Mouse (Mus musculus): ENCODE data around the gene Rasgrp3. TPM values are rescaled to one million over a fixed set of nuclear protein-coding genes. Genes with fewer than 3 reads are reported as not detected.

Rasgrp3 gene
- polyA plus RNA-seq, 1 experiment = 0.60 TPM

DNA sequence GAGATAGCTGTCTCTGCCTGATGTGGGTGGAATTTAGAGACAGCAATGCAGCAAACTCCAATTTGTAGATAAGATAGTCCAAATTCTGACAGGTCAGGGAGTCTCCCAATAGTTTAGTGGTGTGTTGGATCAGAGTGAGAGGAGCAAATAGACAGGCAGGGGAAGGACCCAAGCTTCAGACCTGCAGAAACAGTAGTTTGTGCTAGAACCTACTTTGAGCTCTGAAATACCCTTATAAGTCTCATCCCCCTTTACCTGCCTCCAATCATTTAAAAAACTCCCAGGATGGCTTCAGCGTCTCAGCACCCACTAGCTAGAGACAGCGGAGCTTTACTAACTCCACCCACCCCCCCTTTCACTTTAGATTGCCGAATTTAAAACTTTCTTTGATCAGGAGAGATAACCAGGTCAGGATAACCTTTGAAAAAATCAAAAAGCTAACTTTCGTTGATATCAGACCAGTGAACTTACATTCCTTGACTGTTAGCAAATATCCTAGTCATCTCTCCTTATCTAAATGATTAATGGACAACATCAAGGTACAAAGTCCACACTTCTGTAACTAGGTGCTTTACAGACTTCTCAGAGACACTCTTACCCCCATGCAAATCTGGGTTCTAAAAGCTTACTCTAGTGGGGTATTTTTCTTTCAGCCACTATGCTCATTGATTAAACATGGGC, 41.2 kb downstream of the Rasgrp3 start:
- Histone ChIP-seq H3K4me3 (ENCODE audit: low read depth, low read length) (no peak overlapping the region), H3K27ac (ENCODE audit: insufficient read depth, low read length) (no peak overlapping the region), H3K9ac (ENCODE audit: low read depth, poor library complexity, severe bottlenecking) (no peak overlapping the region), H3K36me3 (ENCODE audit: control insufficient read depth, insufficient read depth, low read length, poor library complexity, severe bottlenecking) (no peaks in the 10 kb centered on the region), H3K9me3 (replicated peaks; ENCODE audit: control insufficient read depth, insufficient read depth, low read length, poor library complexity, severe bottlenecking) (no peaks in the 10 kb centered on the region), H3K27me3 (ENCODE audit: control insufficient read depth, insufficient read depth, low read length, poor library complexity, severe bottlenecking) (no peaks in the 10 kb centered on the region), H3K4me1 (ENCODE audit: control insufficient read depth, insufficient read depth, low read length) (no peaks in the 10 kb centered on the region)
- TF ChIP-seq EP300 (IDR thresholded peaks at IDR 0.05; ENCODE audit: insufficient read depth, low read depth, low read length) (no peak), POLR2A (IDR thresholded peaks at IDR 0.05; ENCODE audit: insufficient read depth, low read length) (no peak), CTCF (IDR thresholded peaks at IDR 0.05; ENCODE audit: low read depth, low read length) (no peak)

- Histone ChIP-seq H3K36me3 (ENCODE audit: control insufficient read depth, insufficient read depth, low read length, poor library complexity, severe bottlenecking) (no peaks in the 10 kb centered on the region), H3K9me3 (replicated peaks; ENCODE audit: control insufficient read depth, insufficient read depth, low read length, poor library complexity, severe bottlenecking) (no peaks in the 10 kb centered on the region), H3K27me3 (ENCODE audit: control insufficient read depth, insufficient read depth, low read length, poor library complexity, severe bottlenecking) (no peaks in the 10 kb centered on the region), H3K9ac (ENCODE audit: low read depth, poor library complexity, severe bottlenecking) (no peak overlapping the region), H3K4me1 (ENCODE audit: control insufficient read depth, insufficient read depth, low read length) (no peaks in the 10 kb centered on the region), H3K27ac (ENCODE audit: insufficient read depth, low read length) (no peak overlapping the region), H3K4me3 (ENCODE audit: low read depth, low read length) (no peak overlapping the region)
- TF ChIP-seq POLR2A (IDR thresholded peaks at IDR 0.05; ENCODE audit: insufficient read depth, low read length) = no peak
- no peak for TF ChIP-seq CTCF (IDR thresholded peaks at IDR 0.05; ENCODE audit: low read depth, low read length)
- no peak for TF ChIP-seq EP300 (IDR thresholded peaks at IDR 0.05; ENCODE audit: insufficient read depth, low read depth, low read length)
Measured at GRCm38 (mm10) chr17:75477655-75478054, 42.0 kb downstream of the Rasgrp3 start.

DNA sequence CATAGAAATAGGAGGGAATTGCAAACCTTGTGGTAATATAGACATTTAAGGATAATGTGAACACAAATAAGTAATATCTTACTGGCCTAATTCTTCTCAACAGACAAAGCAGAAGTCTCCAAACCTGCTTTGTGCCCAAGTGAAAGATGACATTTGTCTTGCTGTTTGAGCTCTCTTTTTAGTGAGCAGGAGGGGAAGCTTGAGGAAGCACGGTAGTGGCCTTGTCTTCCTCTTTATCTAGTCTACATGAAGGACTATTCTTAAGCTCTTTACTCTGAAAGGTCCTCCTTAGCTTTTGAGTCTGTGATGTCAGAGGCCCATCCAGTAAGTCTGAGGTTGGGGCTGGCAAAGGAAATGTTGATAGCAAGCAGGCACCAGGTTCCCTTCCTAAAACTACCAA, 43.1 kb downstream of the Rasgrp3 start:
- no peak for TF ChIP-seq CTCF (IDR thresholded peaks at IDR 0.05; ENCODE audit: low read depth, low read length)
- no peak for TF ChIP-seq EP300 (IDR thresholded peaks at IDR 0.05; ENCODE audit: insufficient read depth, low read depth, low read length)
- no peak for TF ChIP-seq POLR2A (IDR thresholded peaks at IDR 0.05; ENCODE audit: insufficient read depth, low read length)
- no peak overlapping the region for H3K9ac ChIP-seq (ENCODE audit: low read depth, poor library complexity, severe bottlenecking)
- no peak overlapping the region for H3K4me3 ChIP-seq (ENCODE audit: low read depth, low read length)
- no peak overlapping the region for H3K27ac ChIP-seq (ENCODE audit: insufficient read depth, low read length)
- no peaks in the 10 kb centered on the region for H3K27me3 ChIP-seq (ENCODE audit: control insufficient read depth, insufficient read depth, low read length, poor library complexity, severe bottlenecking)
- no peaks in the 10 kb centered on the region for H3K36me3 ChIP-seq (ENCODE audit: control insufficient read depth, insufficient read depth, low read length, poor library complexity, severe bottlenecking)
- H3K9me3 ChIP-seq (replicated peaks; ENCODE audit: control insufficient read depth, insufficient read depth, low read length, poor library complexity, severe bottlenecking) = no peaks in the 10 kb centered on the region
- no peaks in the 10 kb centered on the region for H3K4me1 ChIP-seq (ENCODE audit: control insufficient read depth, insufficient read depth, low read length)

DNA sequence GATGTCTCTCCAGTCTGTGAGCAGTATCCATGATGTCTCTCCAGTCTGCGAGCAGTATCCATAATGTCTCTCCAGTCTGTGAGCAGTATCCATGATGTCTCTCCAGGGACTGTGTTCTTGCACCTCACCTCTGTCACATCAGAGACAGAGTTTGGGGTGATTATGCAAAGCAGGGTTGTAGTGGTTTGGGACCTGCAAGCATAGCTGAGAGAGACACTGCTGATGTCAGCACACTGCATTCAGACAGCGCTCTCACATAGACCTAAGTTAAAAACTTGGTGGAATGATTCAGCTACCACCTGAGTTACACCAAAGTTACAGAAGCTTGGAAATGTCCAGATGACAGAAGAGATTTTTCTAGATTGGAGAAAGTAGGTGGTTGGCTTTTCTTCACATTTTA, 44.0 kb downstream of the Rasgrp3 start:
- Histone ChIP-seq H3K36me3 (ENCODE audit: control insufficient read depth, insufficient read depth, low read length, poor library complexity, severe bottlenecking) (no peaks in the 10 kb centered on the region), H3K9me3 (replicated peaks; ENCODE audit: control insufficient read depth, insufficient read depth, low read length, poor library complexity, severe bottlenecking) (no peaks in the 10 kb centered on the region), H3K4me3 (ENCODE audit: low read depth, low read length) (no peak overlapping the region), H3K4me1 (ENCODE audit: control insufficient read depth, insufficient read depth, low read length) (no peaks in the 10 kb centered on the region), H3K27me3 (ENCODE audit: control insufficient read depth, insufficient read depth, low read length, poor library complexity, severe bottlenecking) (no peaks in the 10 kb centered on the region), H3K27ac (ENCODE audit: insufficient read depth, low read length) (no peak overlapping the region), H3K9ac (ENCODE audit: low read depth, poor library complexity, severe bottlenecking) (no peak overlapping the region)
- TF ChIP-seq CTCF (IDR thresholded peaks at IDR 0.05; ENCODE audit: low read depth, low read length) (no peak), POLR2A (IDR thresholded peaks at IDR 0.05; ENCODE audit: insufficient read depth, low read length) (no peak), EP300 (IDR thresholded peaks at IDR 0.05; ENCODE audit: insufficient read depth, low read depth, low read length) (no peak)

DNA sequence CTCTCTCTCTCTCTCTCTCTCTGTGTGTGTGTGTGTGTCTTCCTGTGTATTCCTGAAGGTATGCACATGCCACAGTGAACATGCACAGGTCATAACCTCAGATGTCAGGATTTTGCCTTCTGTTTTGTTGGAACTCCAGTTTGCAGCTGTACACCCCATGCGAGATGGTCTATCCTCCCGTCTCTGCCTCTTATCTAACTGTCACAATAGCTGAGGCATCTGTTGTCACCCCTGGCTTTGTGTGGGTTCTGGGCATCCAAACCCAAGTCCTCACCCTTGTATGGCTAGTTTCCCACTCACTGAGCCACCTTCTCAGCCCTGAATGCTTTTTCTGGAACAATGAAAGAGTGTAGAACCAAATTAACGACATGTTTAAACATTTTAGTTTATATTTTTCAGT, 44.7 kb downstream of the Rasgrp3 start:
- H3K36me3 ChIP-seq (ENCODE audit: control insufficient read depth, insufficient read depth, low read length, poor library complexity, severe bottlenecking) = no peaks in the 10 kb centered on the region
- no peak overlapping the region for H3K27ac ChIP-seq (ENCODE audit: insufficient read depth, low read length)
- H3K27me3 ChIP-seq (ENCODE audit: control insufficient read depth, insufficient read depth, low read length, poor library complexity, severe bottlenecking) = no peaks in the 10 kb centered on the region
- no peaks in the 10 kb centered on the region for H3K9me3 ChIP-seq (replicated peaks; ENCODE audit: control insufficient read depth, insufficient read depth, low read length, poor library complexity, severe bottlenecking)
- H3K4me3 ChIP-seq (ENCODE audit: low read depth, low read length) = no peak overlapping the region
- TF ChIP-seq EP300 (IDR thresholded peaks at IDR 0.05; ENCODE audit: insufficient read depth, low read depth, low read length) (no peak), POLR2A (IDR thresholded peaks at IDR 0.05; ENCODE audit: insufficient read depth, low read length) (no peak), CTCF (IDR thresholded peaks at IDR 0.05; ENCODE audit: low read depth, low read length) (no peak)
- no peaks in the 10 kb centered on the region for H3K4me1 ChIP-seq (ENCODE audit: control insufficient read depth, insufficient read depth, low read length)
- no peak overlapping the region for H3K9ac ChIP-seq (ENCODE audit: low read depth, poor library complexity, severe bottlenecking)

- H3K4me3 ChIP-seq (ENCODE audit: low read depth, low read length) = no peak overlapping the region
- TF ChIP-seq POLR2A (IDR thresholded peaks at IDR 0.05; ENCODE audit: insufficient read depth, low read length) (no peak), CTCF (IDR thresholded peaks at IDR 0.05; ENCODE audit: low read depth, low read length) (no peak), EP300 (IDR thresholded peaks at IDR 0.05; ENCODE audit: insufficient read depth, low read depth, low read length) (no peak)
- H3K9me3 ChIP-seq (replicated peaks; ENCODE audit: control insufficient read depth, insufficient read depth, low read length, poor library complexity, severe bottlenecking) = no peaks in the 10 kb centered on the region
- H3K36me3 ChIP-seq (ENCODE audit: control insufficient read depth, insufficient read depth, low read length, poor library complexity, severe bottlenecking) = no peaks in the 10 kb centered on the region
- H3K27ac ChIP-seq (ENCODE audit: insufficient read depth, low read length) = no peak overlapping the region
- no peaks in the 10 kb centered on the region for H3K4me1 ChIP-seq (ENCODE audit: control insufficient read depth, insufficient read depth, low read length)
- no peak overlapping the region for H3K9ac ChIP-seq (ENCODE audit: low read depth, poor library complexity, severe bottlenecking)
- no peaks in the 10 kb centered on the region for H3K27me3 ChIP-seq (ENCODE audit: control insufficient read depth, insufficient read depth, low read length, poor library complexity, severe bottlenecking)
Measured at GRCm38 (mm10) chr17:75486205-75486604, 50.5 kb downstream of the Rasgrp3 start.
